Mouse (Mus musculus): ENCODE measurements around the gene Ttc27. TPM values are rescaled to one million over a fixed set of nuclear protein-coding genes. Genes with fewer than 3 reads are reported as not detected.

The Ttc27 gene
- polyA plus RNA-seq, 1 experiment from 2014 or later: 21.8 TPM

GRCm38 (mm10) chr17:74803835-74804234 is 86.3 kb downstream of the Ttc27 start:
- H3K4me2 ChIP-seq: no peak overlapping the region
- H3K4me3 ChIP-seq: no peak overlapping the region
- H3K4me1 ChIP-seq: peaks cover 16% of the 10 kb centered on the region
- no peak overlapping the region for H3K9ac ChIP-seq
- no peaks in the 10 kb centered on the region for H3K27me3 ChIP-seq (replicated peaks)
- no peak for ATAC-seq
- H3K27ac ChIP-seq: no peak overlapping the region
- H3K36me3 ChIP-seq: peaks cover 27% of the 10 kb centered on the region
- H3K9me3 ChIP-seq (replicated peaks): 0 out of 2 replicates have a peak, but pooled peaks cover 4% of the 10 kb centered on the region
- 84% methylated on average over 2 of the region's 2 CpGs for WGBS (ENCODE audit: insufficient replicate concordance)

GRCm38 (mm10) chr17:74804321-74804930 is 86.9 kb downstream of the Ttc27 start:
- no peak for ATAC-seq
- Histone ChIP-seq H3K27ac (no peak overlapping the region), H3K36me3 (peaks cover 23% of the 10 kb centered on the region), H3K27me3 (replicated peaks) (no peaks in the 10 kb centered on the region), H3K9me3 (replicated peaks) (0 out of 2 replicates have a peak, but pooled peaks cover 4% of the 10 kb centered on the region), H3K9ac (no peak overlapping the region), H3K4me1 (peaks cover 17% of the 10 kb centered on the region), H3K4me2 (no peak overlapping the region), H3K4me3 (no peak overlapping the region)
- WGBS (ENCODE audit: insufficient replicate concordance): 81% methylated on average over 9 of the region's 9 CpGs

DNA sequence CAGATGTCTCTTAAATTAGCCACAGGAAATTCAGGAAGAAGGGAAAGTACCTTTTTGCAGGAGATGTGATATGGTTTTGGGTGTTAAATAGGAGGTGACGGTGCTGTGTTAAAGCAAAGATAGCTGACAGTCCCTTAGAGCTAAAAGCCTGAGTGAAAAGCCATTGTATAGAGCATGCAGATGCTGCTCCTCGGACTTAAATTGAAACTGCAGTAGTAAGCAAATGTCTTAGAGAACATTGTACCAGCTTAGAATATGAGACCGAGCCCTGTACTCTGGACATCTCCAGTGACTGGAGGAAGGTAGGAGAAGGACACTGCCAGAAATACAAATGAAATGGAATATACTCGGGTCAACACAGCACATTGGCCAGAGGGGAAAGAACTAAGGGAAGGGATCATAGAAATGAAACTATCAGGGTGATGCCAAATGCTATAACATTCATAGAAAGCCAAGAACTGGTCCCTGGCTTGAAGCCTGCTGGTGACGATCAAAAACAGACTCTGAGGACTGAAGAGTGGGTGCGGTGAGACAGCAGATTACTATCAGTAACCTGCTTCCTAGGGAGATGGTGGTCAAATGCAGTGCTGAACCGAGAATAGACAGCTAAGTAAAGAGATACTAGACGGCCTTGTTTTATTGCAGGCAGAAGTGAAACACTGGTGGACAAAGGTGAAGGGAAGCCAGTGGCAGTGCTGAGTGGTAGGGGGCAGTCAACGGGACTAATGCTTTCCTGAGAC is 90.1 kb downstream of the Ttc27 start:
- H3K27me3 ChIP-seq (replicated peaks): no peaks in the 10 kb centered on the region
- H3K4me1 ChIP-seq: peaks cover 16% of the 10 kb centered on the region
- no peak for ATAC-seq
- H3K9me3 ChIP-seq (replicated peaks): 0 out of 2 replicates have a peak, but pooled peaks cover 4% of the 10 kb centered on the region
- no peak overlapping the region for H3K27ac ChIP-seq
- 41% methylated on average over 9 of the region's 9 CpGs for whole genome bisulfite sequencing (ENCODE audit: insufficient replicate concordance)
- no peak overlapping the region for H3K9ac ChIP-seq
- H3K4me3 ChIP-seq: no peak overlapping the region
- no peak overlapping the region for H3K4me2 ChIP-seq
- peaks cover 6% of the 10 kb centered on the region for H3K36me3 ChIP-seq

- Histone ChIP-seq H3K4me1 (peaks cover 16% of the 10 kb centered on the region), H3K9me3 (replicated peaks) (0 out of 2 replicates have a peak, but pooled peaks cover 4% of the 10 kb centered on the region), H3K27me3 (replicated peaks) (no peaks in the 10 kb centered on the region), H3K4me3 (no peak overlapping the region), H3K4me2 (no peak overlapping the region), H3K9ac (no peak overlapping the region), H3K27ac (no peak overlapping the region), H3K36me3 (peaks cover 6% of the 10 kb centered on the region)
- 68% methylated on average over 1 of the region's 1 CpGs for WGBS (ENCODE audit: insufficient replicate concordance)
- ATAC-seq: no peak
These were observed 90.8 kb downstream of the Ttc27 start for GRCm38 (mm10) chr17:74808330-74808729.

GRCm38 (mm10) chr17:74808901-74809300 is 91.4 kb downstream of the Ttc27 start:
- H3K4me1 ChIP-seq: peaks cover 16% of the 10 kb centered on the region
- WGBS (ENCODE audit: insufficient replicate concordance): 88% methylated on average over 4 of the region's 4 CpGs
- H3K9me3 ChIP-seq (replicated peaks): 0 out of 2 replicates have a peak, but pooled peaks cover 4% of the 10 kb centered on the region
- H3K9ac ChIP-seq: no peak overlapping the region
- no peaks in the 10 kb centered on the region for H3K27me3 ChIP-seq (replicated peaks)
- peaks cover 6% of the 10 kb centered on the region for H3K36me3 ChIP-seq
- H3K4me2 ChIP-seq: no peak overlapping the region
- no peak for ATAC-seq
- no peak overlapping the region for H3K4me3 ChIP-seq
- H3K27ac ChIP-seq: no peak overlapping the region

DNA sequence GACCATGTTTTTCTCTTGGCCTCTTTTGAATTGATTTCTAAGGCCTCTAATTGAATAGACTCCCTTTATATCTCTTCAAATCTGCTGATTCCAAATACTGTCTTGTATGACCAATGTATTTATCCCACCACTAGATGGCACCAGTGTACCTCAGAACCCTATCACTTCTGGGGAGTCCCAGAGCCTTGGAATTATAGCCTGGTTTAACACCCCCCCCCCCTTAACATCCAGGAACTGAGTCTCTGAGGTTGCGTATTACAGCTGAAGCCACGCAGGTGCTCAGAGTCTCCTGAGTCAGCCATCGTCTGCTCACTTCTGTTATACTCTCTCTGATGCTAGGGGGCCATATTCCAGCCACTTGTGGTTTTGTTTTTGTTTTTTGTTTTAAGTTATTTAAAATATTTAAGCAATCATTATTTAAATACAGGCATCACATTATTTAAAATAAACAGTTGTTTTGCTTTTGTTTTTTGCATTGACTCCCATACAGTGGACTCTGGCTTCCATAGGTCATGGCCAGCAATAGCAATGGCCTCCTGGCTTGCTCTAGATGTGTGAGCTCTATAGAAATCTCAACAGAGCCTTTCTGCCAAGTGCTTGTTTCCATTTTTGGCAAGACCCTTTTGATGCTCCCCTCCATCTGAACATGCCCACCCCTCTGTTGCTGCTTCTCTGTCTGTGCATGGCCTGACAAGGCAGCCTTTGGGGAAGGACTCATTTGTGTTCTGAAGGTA is 93.5 kb downstream of the Ttc27 start:
- H3K27ac ChIP-seq: no peak overlapping the region
- H3K36me3 ChIP-seq: no peaks in the 10 kb centered on the region
- H3K9ac ChIP-seq: no peak overlapping the region
- H3K4me2 ChIP-seq: no peak overlapping the region
- H3K9me3 ChIP-seq (replicated peaks): no peaks in the 10 kb centered on the region
- WGBS (ENCODE audit: insufficient replicate concordance): 80% methylated on average over 3 of the region's 3 CpGs
- no peaks in the 10 kb centered on the region for H3K27me3 ChIP-seq (replicated peaks)
- no peak overlapping the region for H3K4me3 ChIP-seq
- peaks cover 16% of the 10 kb centered on the region for H3K4me1 ChIP-seq
- no peak for ATAC-seq

DNA sequence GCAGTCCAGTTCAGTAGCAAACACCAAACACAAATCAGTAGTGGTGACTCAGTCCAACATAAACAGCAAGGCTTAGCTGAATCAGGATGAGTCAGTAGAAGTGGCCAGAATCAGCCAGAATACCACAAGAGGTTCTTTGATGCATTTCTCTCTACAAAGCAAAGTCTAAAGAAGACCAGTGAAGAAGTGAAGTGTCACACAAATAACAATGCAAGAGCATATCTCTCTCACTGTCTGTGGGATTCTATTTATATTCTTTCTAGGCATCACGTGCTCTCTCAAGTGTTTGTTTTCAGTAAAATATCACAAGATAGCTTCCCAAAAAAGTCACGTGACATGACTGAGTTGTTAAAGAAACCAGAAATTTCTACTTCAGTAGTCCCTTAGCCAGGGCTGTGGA is 102.2 kb downstream of the Ttc27 start:
- H3K4me2 ChIP-seq: no peak overlapping the region
- peaks cover 4% of the 10 kb centered on the region; the same call in 1 of the 2 replicates for H3K36me3 ChIP-seq
- no peak for ATAC-seq
- H3K27ac ChIP-seq: no peak overlapping the region
- no peaks in the 10 kb centered on the region for H3K27me3 ChIP-seq (replicated peaks)
- H3K9me3 ChIP-seq (replicated peaks): no peaks in the 10 kb centered on the region
- H3K4me3 ChIP-seq: no peak overlapping the region
- H3K9ac ChIP-seq: no peak overlapping the region
- WGBS (ENCODE audit: insufficient replicate concordance): 61% methylated on average over 2 of the region's 2 CpGs
- no peaks in the 10 kb centered on the region for H3K4me1 ChIP-seq

DNA sequence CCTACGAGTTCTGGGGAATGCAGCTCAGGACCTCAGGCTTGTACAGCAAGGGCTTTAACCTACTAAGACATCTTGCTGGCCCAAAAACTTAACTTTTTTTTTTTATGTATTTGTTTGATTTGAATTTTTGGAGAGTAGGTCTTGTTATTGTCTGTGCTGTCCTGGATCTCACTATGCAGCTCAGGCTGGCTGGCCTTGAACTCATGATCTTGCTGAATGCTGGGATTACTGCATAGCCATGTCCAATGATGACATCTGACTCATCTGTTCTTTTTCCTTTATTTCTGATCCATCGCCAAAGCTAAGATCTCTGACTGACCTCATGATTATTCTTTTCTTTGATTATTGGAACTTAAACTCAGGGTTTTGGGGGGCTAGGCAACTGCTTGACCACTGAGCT is 113.3 kb downstream of the Ttc27 start:
- Histone ChIP-seq H3K4me2 (no peak overlapping the region), H3K9ac (no peak overlapping the region), H3K4me1 (no peaks in the 10 kb centered on the region), H3K4me3 (no peak overlapping the region), H3K27ac (no peak overlapping the region), H3K9me3 (replicated peaks) (no peaks in the 10 kb centered on the region), H3K36me3 (no peaks in the 10 kb centered on the region), H3K27me3 (replicated peaks) (no peaks in the 10 kb centered on the region)
- ATAC-seq: no peak
- 78% methylated on average over 2 of the region's 2 CpGs for WGBS (ENCODE audit: insufficient replicate concordance)

GRCm38 (mm10) chr17:74841721-74842120 is 124.2 kb downstream of the Ttc27 start:
- peaks cover 3% of the 10 kb centered on the region; the same call in 1 of the 2 replicates for H3K36me3 ChIP-seq
- no peak overlapping the region for H3K4me3 ChIP-seq
- H3K9ac ChIP-seq: no peak overlapping the region
- ATAC-seq: no peak
- no peaks in the 10 kb centered on the region for H3K9me3 ChIP-seq (replicated peaks)
- H3K27ac ChIP-seq: no peak overlapping the region
- H3K27me3 ChIP-seq (replicated peaks): no peaks in the 10 kb centered on the region
- no peak overlapping the region for H3K4me2 ChIP-seq
- 73% methylated on average over 3 of the region's 3 CpGs for WGBS (ENCODE audit: insufficient replicate concordance)
- peaks cover 31% of the 10 kb centered on the region for H3K4me1 ChIP-seq

DNA sequence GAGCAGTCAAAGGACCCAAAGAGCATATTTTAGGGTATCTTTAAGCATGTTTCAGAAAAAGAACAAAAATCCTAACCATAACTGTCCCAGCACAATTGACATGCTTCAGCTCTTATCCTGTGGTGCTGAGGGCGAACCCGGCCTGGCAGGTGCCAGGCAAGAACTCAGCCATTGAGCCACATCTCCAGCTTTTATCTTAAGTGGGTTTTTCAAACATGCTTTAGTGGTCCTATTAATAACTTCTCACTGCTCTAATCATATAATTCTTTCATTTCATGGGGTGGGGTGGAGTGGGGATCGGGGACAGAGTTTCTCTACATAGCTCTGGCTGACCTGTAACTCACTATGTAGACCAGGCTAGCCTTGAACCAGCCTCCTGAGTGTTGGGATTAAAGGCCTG is 125.1 kb downstream of the Ttc27 start:
- Histone ChIP-seq H3K4me3 (no peak overlapping the region), H3K27me3 (replicated peaks) (no peaks in the 10 kb centered on the region), H3K9me3 (replicated peaks) (no peaks in the 10 kb centered on the region), H3K9ac (no peak overlapping the region), H3K4me1 (peaks cover 35% of the 10 kb centered on the region), H3K4me2 (no peak overlapping the region), H3K36me3 (peaks cover 3% of the 10 kb centered on the region; the same call in 1 of the 2 replicates), H3K27ac (no peak overlapping the region)
- 78% methylated on average over 3 of the region's 3 CpGs for WGBS (ENCODE audit: insufficient replicate concordance)
- no peak for ATAC-seq

GRCm38 (mm10) chr17:74843486-74843885 is 126.0 kb downstream of the Ttc27 start:
- H3K4me2 ChIP-seq: no peak overlapping the region
- no peak overlapping the region for H3K4me3 ChIP-seq
- ATAC-seq: peak; percentile 72
- WGBS (ENCODE audit: insufficient replicate concordance): 47% methylated on average over 6 of the region's 6 CpGs
- H3K4me1 ChIP-seq: peaks cover 35% of the 10 kb centered on the region
- no peak overlapping the region for H3K9ac ChIP-seq
- H3K9me3 ChIP-seq (replicated peaks): no peaks in the 10 kb centered on the region
- no peaks in the 10 kb centered on the region for H3K27me3 ChIP-seq (replicated peaks)
- no peaks in the 10 kb centered on the region for H3K36me3 ChIP-seq
- H3K27ac ChIP-seq: no peak overlapping the region

Measured in liver, embryonic 12.5 days (tissue).